ENCODE assay signal across 9 mouse cellular contexts in genomic region chr10:81092465-81093250, GRCm38 (mm10). TPM values are rescaled to one million over a fixed set of nuclear protein-coding genes. Genes with fewer than 3 reads are reported as not detected.
DNase-seq lines count a peak whose midpoint lies in the region; ATAC-seq and TF ChIP-seq lines count a peak whose summit lies in the region.
"Had no signal": no experiment of that assay in that cellular context is flagged by ENCODE, and none has a peak within 500 bp of the region (broad histone marks: within the 10 kb centered on the region; RNA-seq: fewer than 3 reads in every experiment).

No protein-coding gene starts in this region.

- 44% methylated on average over 22 of the region's 22 CpGs for WGBS in lung, embryonic 14.5 days
- WGBS in lung, adult 2 months = 47% methylated on average over 22 of the region's 22 CpGs
- 46% methylated on average over 22 of the region's 22 CpGs for WGBS in intestine, embryonic 14.5 days
- WGBS in liver, embryonic 16.5 days (ENCODE audit: insufficient replicate concordance) = 45% methylated on average over 22 of the region's 22 CpGs
- WGBS in midbrain, embryonic 14.5 days = 57% methylated on average over 22 of the region's 22 CpGs

- 0 out of 2 replicates have a peak, but pooled peaks cover 4% of the 10 kb centered on the region for H3K27me3 ChIP-seq in lung, embryonic 14.5 days (ENCODE audit: insufficient read depth, low read length)
- no peaks in the 10 kb centered on the region for H3K27me3 ChIP-seq in intestine, embryonic 14.5 days (replicated peaks; ENCODE audit: control insufficient read depth, insufficient read depth, low read length)
- no peaks in the 10 kb centered on the region for H3K27me3 ChIP-seq in liver, embryonic 16.5 days (ENCODE audit: control insufficient read depth, insufficient read depth, low read depth, low read length)
- H3K27me3 ChIP-seq in midbrain, embryonic 14.5 days (ENCODE audit: control insufficient read depth, insufficient read depth, low read length) = no peaks in the 10 kb centered on the region

- H3K4me2 ChIP-seq in lung, embryonic 14.5 days = no peak overlapping the region
- H3K4me2 ChIP-seq in intestine, embryonic 14.5 days (ENCODE audit: low read length) = no peak overlapping the region
- no peak overlapping the region for H3K4me2 ChIP-seq in liver, embryonic 16.5 days (ENCODE audit: low read depth, low read length)
- H3K4me2 ChIP-seq in midbrain, embryonic 14.5 days (ENCODE audit: low read length) = no peak overlapping the region
- H3K4me2 ChIP-seq: limb, embryonic 15.5 days had no signal

- TF ChIP-seq POLR2A in lung, adult 2 months (IDR thresholded peaks at IDR 0.05; ENCODE audit: borderline replicate concordance, extremely low read depth, low read depth, low read length) = no peak

- H3K9ac ChIP-seq in lung, embryonic 14.5 days = no peak overlapping the region
- no peak overlapping the region for H3K9ac ChIP-seq in intestine, embryonic 14.5 days (ENCODE audit: low read length)
- peak overlapping the region; percentile 49; the same call in 1 of the 2 replicates for H3K9ac ChIP-seq in liver, embryonic 16.5 days (ENCODE audit: low read depth, low read length)
- H3K9ac ChIP-seq in midbrain, embryonic 14.5 days (replicated peaks; ENCODE audit: low read length) = no peak overlapping the region
- H3K9ac ChIP-seq: limb, embryonic 15.5 days had no signal

- no peak overlapping the region for H3K4me3 ChIP-seq in lung, embryonic 14.5 days (ENCODE audit: low read depth, low read length)
- H3K4me3 ChIP-seq in lung, adult 2 months (replicated peaks; ENCODE audit: extremely low read depth, low read depth, low read length) = no peak overlapping the region
- H3K4me3 ChIP-seq in intestine, embryonic 14.5 days (ENCODE audit: low read depth, low read length) = no peak overlapping the region
- H3K4me3 ChIP-seq in liver, embryonic 16.5 days (ENCODE audit: low read depth, low read length) = peak overlapping the region; percentile 49
- no peak overlapping the region for H3K4me3 ChIP-seq in midbrain, embryonic 14.5 days (replicated peaks; ENCODE audit: low read depth, low read length)
- H3K4me3 ChIP-seq: limb, embryonic 15.5 days had no signal

- TF ChIP-seq CTCF in lung, embryonic 14.5 days (IDR thresholded peaks at IDR 0.05; ENCODE audit: low read depth) = no peak
- no peak for TF ChIP-seq CTCF in lung, adult 2 months (IDR thresholded peaks at IDR 0.05; ENCODE audit: insufficient read depth, low read length)

- H3K9me3 ChIP-seq in lung, embryonic 14.5 days (ENCODE audit: low read depth, low read length) = no peaks in the 10 kb centered on the region
- peaks cover 3% of the 10 kb centered on the region; the same call in 1 of the 2 replicates for H3K9me3 ChIP-seq in intestine, embryonic 14.5 days (ENCODE audit: control insufficient read depth, low read length)
- H3K9me3 ChIP-seq in liver, embryonic 16.5 days (replicated peaks; ENCODE audit: control insufficient read depth, low read length) = peaks cover 3% of the 10 kb centered on the region
- no peaks in the 10 kb centered on the region for H3K9me3 ChIP-seq in midbrain, embryonic 14.5 days (ENCODE audit: control insufficient read depth, low read length)
- H3K9me3 ChIP-seq: limb, embryonic 15.5 days had no signal

- H3K27ac ChIP-seq in lung, embryonic 14.5 days (ENCODE audit: low read depth) = no peak overlapping the region
- H3K27ac ChIP-seq in intestine, embryonic 14.5 days (ENCODE audit: low read depth) = no peak overlapping the region
- H3K27ac ChIP-seq in liver, embryonic 16.5 days (ENCODE audit: low read length) = peak overlapping the region; percentile 70
- no peak overlapping the region for H3K27ac ChIP-seq in midbrain, embryonic 14.5 days (replicated peaks; ENCODE audit: low read depth, low read length)
- H3K27ac ChIP-seq: limb, embryonic 15.5 days had no signal

- H3K4me1 ChIP-seq in lung, embryonic 14.5 days (ENCODE audit: insufficient read depth) = no peaks in the 10 kb centered on the region; the same call in 1 of the 2 replicates
- no peaks in the 10 kb centered on the region for H3K4me1 ChIP-seq in lung, adult 2 months (ENCODE audit: control insufficient read depth, insufficient read depth, low read length)
- no peaks in the 10 kb centered on the region for H3K4me1 ChIP-seq in intestine, embryonic 14.5 days (replicated peaks; ENCODE audit: control insufficient read depth, insufficient read depth, low read length)
- H3K4me1 ChIP-seq in liver, embryonic 16.5 days (ENCODE audit: control insufficient read depth, low read depth, low read length) = peaks cover 44% of the 10 kb centered on the region
- H3K4me1 ChIP-seq in midbrain, embryonic 14.5 days (ENCODE audit: control insufficient read depth, insufficient read depth, low read length) = no peaks in the 10 kb centered on the region

- peak; percentile 32 for DNase-seq in lung, embryonic 14.5 days
- DNase-seq in lung, adult 2 months = no peak
- DNase-seq in adrenal gland, adult 8-10 months = peak; percentile 43
- DNase-seq in intestine, embryonic 14.5 days (ENCODE audit: low spot score) = peak; percentile 82
- DNase-seq in layer of hippocampus, postnatal 14 days (ENCODE audit: low spot score in 2 of 2) = no peak
- DNase-seq in midbrain, embryonic 14.5 days = no peak
- no peak for DNase-seq in urinary bladder, adult 2 months (ENCODE audit: low spot score)

- peak; percentile 36; the same call in 1 of the 2 replicates for ATAC-seq in lung, embryonic 14.5 days (ENCODE audit: insufficient read depth)
- peak; percentile 22; the same call in 1 of the 2 replicates for ATAC-seq in intestine, embryonic 14.5 days (replicated peaks; ENCODE audit: low FRiP score, low TSS enrichment, low read depth)
- ATAC-seq in liver, embryonic 16.5 days (ENCODE audit: low read depth) = peak; percentile 80
- ATAC-seq in midbrain, embryonic 14.5 days (ENCODE audit: low FRiP score, low TSS enrichment) = no peak

- no peaks in the 10 kb centered on the region for H3K36me3 ChIP-seq in lung, embryonic 14.5 days (ENCODE audit: insufficient read depth)
- H3K36me3 ChIP-seq in intestine, embryonic 14.5 days (ENCODE audit: control insufficient read depth, insufficient read depth, low read length) = no peaks in the 10 kb centered on the region
- H3K36me3 ChIP-seq in liver, embryonic 16.5 days (ENCODE audit: control insufficient read depth, insufficient read depth) = peaks cover 4% of the 10 kb centered on the region
- no peaks in the 10 kb centered on the region for H3K36me3 ChIP-seq in midbrain, embryonic 14.5 days (ENCODE audit: control insufficient read depth, insufficient read depth, low read length)
- H3K36me3 ChIP-seq: limb, embryonic 15.5 days had no signal

RNA-seq across cellular contexts. Expression of gene Creb3l3, which starts 6.0 kb away (rescaled TPM):
- polyA plus RNA-seq in lung, embryonic 14.5 days (2014; fragmentation: Nextera tagmentation; extraction: Ambion mirVana) = 0.41 and 0.58 TPM in 2 replicates
- polyA plus RNA-seq in lung, adult 2 months (2012; rRNA removed) = 0.15 and 0.47 TPM in 2 replicates
- total RNA-seq in adrenal gland, adult 8-10 months (2022) = 1 to 10 TPM in 2 of 4 experiments, under 1 TPM in 2; 0.35 to 2.7 (median 1.3) TPM
- polyA plus RNA-seq in intestine, embryonic 14.5 days (2014; fragmentation: Nextera tagmentation; extraction: Ambion mirVana) = 0.65 and 1.0 TPM in 2 replicates
- polyA plus RNA-seq in liver, embryonic 16.5 days (2015; fragmentation: Nextera tagmentation; extraction: Ambion mirVana) = 39.9 and 45.9 TPM in 2 replicates
- total RNA-seq in layer of hippocampus, postnatal 14 days (2021) = under 1 TPM; 0.17 to 0.46 TPM
- 0.09 and 0.31 TPM in 2 replicates for polyA plus RNA-seq in midbrain, embryonic 14.5 days (2014; fragmentation: Nextera tagmentation; extraction: Ambion mirVana)
- 1.1 and 1.2 TPM in 2 replicates for polyA plus RNA-seq in urinary bladder, adult 2 months (2012; rRNA removed)

RNA-seq across cellular contexts. Expression of gene Map2k2, which starts 13.1 kb away (rescaled TPM):
- 180 and 199 TPM in 2 replicates for polyA plus RNA-seq in lung, embryonic 14.5 days (2014; fragmentation: Nextera tagmentation; extraction: Ambion mirVana)
- 147 and 176 TPM in 2 replicates for polyA plus RNA-seq in lung, adult 2 months (2012; rRNA removed)
- total RNA-seq in adrenal gland, adult 8-10 months (2022) = 100 to 1,000 TPM; 169 to 227 (median 204) TPM
- 174 and 185 TPM in 2 replicates for polyA plus RNA-seq in intestine, embryonic 14.5 days (2014; fragmentation: Nextera tagmentation; extraction: Ambion mirVana)
- 93.8 and 100 TPM in 2 replicates for polyA plus RNA-seq in liver, embryonic 16.5 days (2015; fragmentation: Nextera tagmentation; extraction: Ambion mirVana)
- 100 to 1,000 TPM; 132 to 134 TPM for total RNA-seq in layer of hippocampus, postnatal 14 days (2021)
- polyA plus RNA-seq in midbrain, embryonic 14.5 days (2014; fragmentation: Nextera tagmentation; extraction: Ambion mirVana) = 236 and 240 TPM in 2 replicates
- 119 TPM in 2 replicates for polyA plus RNA-seq in urinary bladder, adult 2 months (2012; rRNA removed)

RNA-seq across cellular contexts. Expression of gene Thop1, which starts 22.8 kb away (rescaled TPM):
- polyA plus RNA-seq in lung, embryonic 14.5 days (2014; fragmentation: Nextera tagmentation; extraction: Ambion mirVana) = 48.1 and 55.9 TPM in 2 replicates
- polyA plus RNA-seq in lung, adult 2 months (2012; rRNA removed) = 31.7 and 59.6 TPM in 2 replicates
- 10 to 100 TPM; 43.6 to 59.2 (median 45.7) TPM for total RNA-seq in adrenal gland, adult 8-10 months (2022)
- polyA plus RNA-seq in intestine, embryonic 14.5 days (2014; fragmentation: Nextera tagmentation; extraction: Ambion mirVana) = 53.2 and 54.1 TPM in 2 replicates
- polyA plus RNA-seq in liver, embryonic 16.5 days (2015; fragmentation: Nextera tagmentation; extraction: Ambion mirVana) = 15.5 and 16.6 TPM in 2 replicates
- 10 to 100 TPM; 52.6 TPM for total RNA-seq in layer of hippocampus, postnatal 14 days (2021)
- polyA plus RNA-seq in midbrain, embryonic 14.5 days (2014; fragmentation: Nextera tagmentation; extraction: Ambion mirVana) = 31.2 and 38.2 TPM in 2 replicates
- polyA plus RNA-seq in urinary bladder, adult 2 months (2012; rRNA removed) = 21.7 and 22.7 TPM in 2 replicates

RNA-seq across cellular contexts. Expression of gene Sgta, which starts 32.7 kb away (rescaled TPM):
- polyA plus RNA-seq in lung, embryonic 14.5 days (2014; fragmentation: Nextera tagmentation; extraction: Ambion mirVana) = 172 and 186 TPM in 2 replicates
- polyA plus RNA-seq in lung, adult 2 months (2012; rRNA removed) = 182 and 183 TPM in 2 replicates
- 100 to 1,000 TPM; 185 to 247 (median 197) TPM for total RNA-seq in adrenal gland, adult 8-10 months (2022)
- 171 and 181 TPM in 2 replicates for polyA plus RNA-seq in intestine, embryonic 14.5 days (2014; fragmentation: Nextera tagmentation; extraction: Ambion mirVana)
- 55.3 and 57.3 TPM in 2 replicates for polyA plus RNA-seq in liver, embryonic 16.5 days (2015; fragmentation: Nextera tagmentation; extraction: Ambion mirVana)
- 100 to 1,000 TPM; 169 to 174 TPM for total RNA-seq in layer of hippocampus, postnatal 14 days (2021)
- polyA plus RNA-seq in midbrain, embryonic 14.5 days (2014; fragmentation: Nextera tagmentation; extraction: Ambion mirVana) = 259 and 292 TPM in 2 replicates
- 90.0 and 93.9 TPM in 2 replicates for polyA plus RNA-seq in urinary bladder, adult 2 months (2012; rRNA removed)

RNA-seq across cellular contexts. Expression of gene Zbtb7a, which starts 42.4 kb away (rescaled TPM):
- 22.4 and 25.0 TPM in 2 replicates for polyA plus RNA-seq in lung, embryonic 14.5 days (2014; fragmentation: Nextera tagmentation; extraction: Ambion mirVana)
- polyA plus RNA-seq in lung, adult 2 months (2012; rRNA removed) = 66.7 and 83.6 TPM in 2 replicates
- 10 to 100 TPM; 86.5 to 94.0 (median 92.3) TPM for total RNA-seq in adrenal gland, adult 8-10 months (2022)
- 23.2 and 28.7 TPM in 2 replicates for polyA plus RNA-seq in intestine, embryonic 14.5 days (2014; fragmentation: Nextera tagmentation; extraction: Ambion mirVana)
- 30.0 and 35.0 TPM in 2 replicates for polyA plus RNA-seq in liver, embryonic 16.5 days (2015; fragmentation: Nextera tagmentation; extraction: Ambion mirVana)
- 10 to 100 TPM; 61.6 to 63.6 TPM for total RNA-seq in layer of hippocampus, postnatal 14 days (2021)
- 8.1 and 12.4 TPM in 2 replicates for polyA plus RNA-seq in midbrain, embryonic 14.5 days (2014; fragmentation: Nextera tagmentation; extraction: Ambion mirVana)
- 30.0 and 39.0 TPM in 2 replicates for polyA plus RNA-seq in urinary bladder, adult 2 months (2012; rRNA removed)

Comparison
In these comparisons a context has a peak if more than half of its experiments do, and no peak if none do; other contexts are left out.
1. DNase-seq: peak in lung, embryonic 14.5 days (single experiment), adrenal gland, adult 8-10 months (single experiment) and intestine, embryonic 14.5 days (single experiment); none in lung, adult 2 months (single experiment), layer of hippocampus, postnatal 14 days (0 of 2), midbrain, embryonic 14.5 days (single experiment) and urinary bladder, adult 2 months (single experiment).
2. RNA of gene Creb3l3, which starts 6.0 kb away (polyA plus RNA-seq): 39.9 to 45.9 TPM in liver, embryonic 16.5 days; 1.1 to 1.2 TPM in urinary bladder, adult 2 months, 0.65 to 1.0 TPM in intestine, embryonic 14.5 days, 0.15 to 0.47 TPM in lung, adult 2 months, 0.41 to 0.58 TPM in lung, embryonic 14.5 days and 0.09 to 0.31 TPM in midbrain, embryonic 14.5 days; every median in the first group is over 10 times any median in the second.